Mouse (Mus musculus) activated CD4-positive, CD25-positive, alpha-beta regulatory T cell, adult 9 weeks (primary cell): Measurements from ENCODE around the gene Hipk1. TPM values are rescaled to one million over a fixed set of nuclear protein-coding genes. Genes with fewer than 3 reads are reported as not detected.

Experiments used
- polyA plus RNA-seq: library from polyadenylated mRNA; unstranded; fragments of 100-300 nt; shearing (Covaris generic); gene quantifications from one replicate; pipeline ENCODE4 v1.2.1, GENCODE M21; 2017

Hipk1 gene
- polyA plus RNA-seq = 14.7 TPM

GRCm38 (mm10) chr3:103791230-103792110, at the start of gene Hipk1:
Gene Hipk1, minus strand, starts transcription at chr3:103791563.

GRCm38 (mm10) chr3:103832426-103832825, 41.1 kb upstream of the Hipk1 start, which contains the start of gene Bcl2l15:
Gene Bcl2l15, plus strand, starts transcription at chr3:103832601.

GRCm38 (mm10) chr3:103808891-103809798, 17.8 kb upstream of the Hipk1 start, which contains the start of the genes Dclre1b, Ap4b1 and Gm43064:
Gene Dclre1b, minus strand, starts transcription at chr3:103809444.
Gene Ap4b1, plus strand, starts transcription at chr3:103809520.
Gene Gm43064, plus strand, starts transcription at chr3:103809573.

GRCm38 (mm10) chr3:103739329-103739728, 52.0 kb downstream of the Hipk1 start, which contains the start of gene Gm10964:
Gene Gm10964, plus strand, starts transcription at chr3:103739366.

GRCm38 (mm10) chr3:103737778-103738571, 53.4 kb downstream of the Hipk1 start, which contains the start of gene Olfml3:
Gene Olfml3, minus strand, starts transcription at chr3:103738001.

Other genes with a start within 250 kb of the Hipk1 start
- not detected for gene Syt6, start 216.3 kb downstream of the Hipk1 start, polyA plus RNA-seq
- gene Atg4a-ps, start 145.5 kb downstream of the Hipk1 start, polyA plus RNA-seq = 2.8 TPM
- 0.45 TPM for gene Olfml3, start 53.6 kb downstream of the Hipk1 start, polyA plus RNA-seq
- gene Gm10964, start 52.2 kb downstream of the Hipk1 start, polyA plus RNA-seq = not detected
- 23.6 TPM for gene Dclre1b, start 17.9 kb upstream of the Hipk1 start, polyA plus RNA-seq
- gene Ap4b1, start 18.0 kb upstream of the Hipk1 start, polyA plus RNA-seq = 31.3 TPM
- gene Gm43064, start 18.0 kb upstream of the Hipk1 start, polyA plus RNA-seq = 0.38 TPM
- 1.4 TPM for gene Bcl2l15, start 41.0 kb upstream of the Hipk1 start, polyA plus RNA-seq
- 306 TPM for gene Ptpn22, start 68.2 kb upstream of the Hipk1 start, polyA plus RNA-seq
- 10.6 TPM for gene Rsbn1, start 122.6 kb upstream of the Hipk1 start, polyA plus RNA-seq
- gene Phtf1, start 176.5 kb upstream of the Hipk1 start, polyA plus RNA-seq = 9.3 TPM